Mouse (Mus musculus) CH12.LX (cell line): Measurements from ENCODE around the gene Jph3. TPM values are rescaled to one million over a fixed set of nuclear protein-coding genes. Genes with fewer than 3 reads are reported as not detected.

Experiments used
- DNase-seq: peaks from one replicate; pipeline ENCODE4 v3.0.0-alpha.2; 2013; ENCODE audit errors: extremely low read depth
- H3K27ac ChIP-seq: 2 replicates; pipeline ENCODE4 v1.5.1; 2012; ENCODE audit warnings: low read depth, mild to moderate bottlenecking, control low read depth, moderate library complexity; ENCODE audit not compliant: insufficient read depth
- H3K27me3 ChIP-seq: replicated peaks from 2 replicates; pipeline ENCODE3; 2012; ENCODE audit warnings: inconsistent platforms
- H3K36me3 ChIP-seq, 2 experiments: replicated peaks in 1 of 2; 2 replicates each; pipeline versions ENCODE3 to v1.6.1; 2012; ENCODE audit warnings: inconsistent platforms in 1 of 2, low read length in 1 of 2, mild to moderate bottlenecking in 1 of 2, mixed read lengths in 1 of 2, moderate library complexity in 1 of 2; ENCODE audit not compliant: control insufficient read depth in 1 of 2, insufficient read depth in 1 of 2
- H3K4me1 ChIP-seq, 2 experiments: 2 replicates each; pipeline ENCODE4 v1.6.1; 2012; ENCODE audit warnings: inconsistent platforms in 1 of 2, moderate library complexity in 1 of 2; ENCODE audit not compliant: insufficient read depth in 2 of 2, control insufficient read depth in 1 of 2
- H3K4me2 ChIP-seq: 2 replicates; pipeline ENCODE4 v1.6.1; 2012; ENCODE audit warnings: low read depth, mild to moderate bottlenecking, control low read depth; ENCODE audit not compliant: poor library complexity, insufficient read depth, severe bottlenecking
- H3K4me3 ChIP-seq, 3 experiments: fragments of 150-350 bp in 1 of 3; sonication (generic) in 1 of 3; replicated peaks in 1 of 3; 2 replicates each; pipeline versions ENCODE3 to v1.5.1; 2011 to 2012; ENCODE audit warnings: low read depth in 2 of 3, low read length in 2 of 3, mild to moderate bottlenecking in 2 of 3, moderate library complexity in 2 of 3, control low read depth in 1 of 3, improper control_type of control experiment in 1 of 3, inconsistent platforms in 1 of 3, mixed read lengths in 1 of 3; ENCODE audit not compliant: poor library complexity in 1 of 3
- H3K79me2 ChIP-seq: replicated peaks from 2 replicates; pipeline ENCODE4 v1.6.1; 2012; ENCODE audit warnings: mild to moderate bottlenecking, moderate library complexity; ENCODE audit not compliant: control insufficient read depth, poor library complexity, insufficient read depth, severe bottlenecking; ENCODE audit errors: extremely low read depth
- H3K9ac ChIP-seq: 2 replicates; pipeline ENCODE4 v1.6.1; 2012; ENCODE audit warnings: low read depth, mild to moderate bottlenecking, control low read depth, moderate library complexity; ENCODE audit not compliant: insufficient read depth
- H3K9me3 ChIP-seq: replicated peaks from 2 replicates; pipeline ENCODE3; 2012; ENCODE audit warnings: low read length, inconsistent platforms, mixed read lengths
- BHLHE40 ChIP-seq: IDR thresholded peaks from 2 replicates; pipeline ENCODE4 v1.6.1; 2011; ENCODE audit warnings: mild to moderate bottlenecking, low read depth, low read length, improper control_type of control experiment
- CTCF ChIP-seq, 2 experiments: IDR thresholded peaks in 1 of 2; conservative IDR thresholded peaks in 1 of 2; 2 replicates each; pipeline ENCODE4 v1.5.1; 2011 to 2012; ENCODE audit warnings: low read depth in 2 of 2, low read length in 2 of 2, improper control_type of control experiment in 1 of 2, inconsistent platforms in 1 of 2, mild to moderate bottlenecking in 1 of 2, moderate library complexity in 1 of 2
- E2F4 ChIP-seq: IDR thresholded peaks from 2 replicates; pipeline ENCODE4 v1.6.1; 2011; ENCODE audit warnings: low read depth, low read length, improper control_type of control experiment; ENCODE audit not compliant: insufficient replicate concordance
- ELF1 ChIP-seq: IDR thresholded peaks from 2 replicates; pipeline ENCODE4 v1.6.1; 2014; ENCODE audit warnings: low read depth, mild to moderate bottlenecking, inconsistent platforms, low read length, improper control_type of control experiment
- EP300 ChIP-seq: IDR thresholded peaks from 2 replicates; pipeline ENCODE4 v1.6.1; 2011; ENCODE audit warnings: low read length, improper control_type of control experiment
- ETS1 ChIP-seq: conservative IDR thresholded peaks from 2 replicates; pipeline ENCODE4 v1.6.1; 2012; ENCODE audit warnings: low read depth, mild to moderate bottlenecking, inconsistent platforms, low read length, improper control_type of control experiment, moderate library complexity
- GABPA ChIP-seq: IDR thresholded peaks from 2 replicates; pipeline ENCODE4 v1.6.1; 2012; ENCODE audit warnings: low read depth, low read length, improper control_type of control experiment, inconsistent platforms; ENCODE audit not compliant: insufficient replicate concordance
- HCFC1 ChIP-seq: IDR thresholded peaks from 2 replicates; pipeline ENCODE4 v1.6.1; 2012; ENCODE audit warnings: low read depth, mild to moderate bottlenecking, inconsistent platforms, low read length, improper control_type of control experiment
- JUND ChIP-seq: conservative IDR thresholded peaks from 2 replicates; pipeline ENCODE4 v1.6.1; 2011; ENCODE audit warnings: low read depth, low read length, improper control_type of control experiment
- KAT2A ChIP-seq: IDR thresholded peaks from 2 replicates; pipeline ENCODE4 v1.6.1; 2012; ENCODE audit warnings: low read length, improper control_type of control experiment, inconsistent platforms; ENCODE audit not compliant: insufficient replicate concordance
- MAFK ChIP-seq: IDR thresholded peaks from 2 replicates; pipeline ENCODE4 v1.6.1; 2011; ENCODE audit warnings: low read length, improper control_type of control experiment; ENCODE audit not compliant: insufficient replicate concordance
- MAX ChIP-seq: IDR thresholded peaks from 2 replicates; pipeline ENCODE4 v1.6.1; 2011; ENCODE audit warnings: low read length, improper control_type of control experiment
- MAZ ChIP-seq: IDR thresholded peaks from 2 replicates; pipeline ENCODE4 v1.6.1; 2012; ENCODE audit warnings: low read depth, mild to moderate bottlenecking, inconsistent platforms, low read length, improper control_type of control experiment, moderate library complexity
- MEF2A ChIP-seq: IDR thresholded peaks from 2 replicates; pipeline ENCODE4 v1.6.1; 2014; ENCODE audit warnings: low read depth, mild to moderate bottlenecking, inconsistent platforms, low read length, improper control_type of control experiment, borderline replicate concordance
- MXI1 ChIP-seq: IDR thresholded peaks from 2 replicates; pipeline ENCODE4 v1.6.1; 2011; ENCODE audit warnings: mild to moderate bottlenecking, low read depth, low read length, improper control_type of control experiment
- MYC ChIP-seq: IDR thresholded peaks from 2 replicates; pipeline ENCODE4 v1.6.1; 2011; ENCODE audit warnings: low read depth, mild to moderate bottlenecking, improper control_type of control experiment, low read length
- POLR2A ChIP-seq: IDR thresholded peaks from 2 replicates; pipeline ENCODE4 v1.6.1; 2011; ENCODE audit warnings: low read depth, mild to moderate bottlenecking, improper control_type of control experiment, low read length
- POLR2AphosphoS2 ChIP-seq: IDR thresholded peaks from 2 replicates; pipeline ENCODE4 v1.6.1; 2011; ENCODE audit warnings: low read depth, low read length, improper control_type of control experiment
- TCF12 ChIP-seq: IDR thresholded peaks from 2 replicates; pipeline ENCODE4 v1.6.1; 2014; ENCODE audit warnings: low read depth, mild to moderate bottlenecking, inconsistent platforms, low read length, improper control_type of control experiment
- USF1 ChIP-seq: IDR thresholded peaks from 2 replicates; pipeline ENCODE4 v1.6.1; 2014; ENCODE audit warnings: low read depth, mild to moderate bottlenecking, inconsistent platforms, low read length, improper control_type of control experiment
- USF2 ChIP-seq: conservative IDR thresholded peaks from 2 replicates; pipeline ENCODE4 v1.6.1; 2011; ENCODE audit warnings: low read depth, low read length, improper control_type of control experiment
- ZC3H11A ChIP-seq: IDR thresholded peaks from 2 replicates; pipeline ENCODE4 v1.6.1; 2012; ENCODE audit warnings: low read depth, mild to moderate bottlenecking, inconsistent platforms, low read length, improper control_type of control experiment
- ZKSCAN1 ChIP-seq: IDR thresholded peaks from 2 replicates; pipeline ENCODE4 v1.6.1; 2012; ENCODE audit warnings: low read depth, inconsistent platforms, low read length, improper control_type of control experiment, borderline replicate concordance
- ZNF384 ChIP-seq: IDR thresholded peaks from 2 replicates; pipeline ENCODE4 v1.6.1; 2012; ENCODE audit warnings: low read depth, low read length, improper control_type of control experiment, inconsistent platforms
- dilution Hi-C: fragments of 300-500 bp; cut with MboI; formaldehyde crosslinking; loops from 2 replicates; pipeline ENCODE4 v1.14.3; 2020; ENCODE audit warnings: low sequenced_read_pairs; ENCODE audit not compliant: extremely low pct_unique_long_range_greater_than_20kb, extremely low pct_ligation_motif_present
- in situ Hi-C: fragments of 300-500 bp; cut with MboI; formaldehyde crosslinking; loops from 3 replicates; pipeline ENCODE4 v1.14.3; 2019; ENCODE audit warnings: low sequenced_read_pairs, low pct_ligation_motif_present, low pct_unique_long_range_greater_than_20kb, mixed read lengths
- polyA plus RNA-seq: library from polyadenylated mRNA; unstranded; fragments of >175 nt; gene quantifications from 2 replicates; pipeline ENCODE4 v1.2.1, GENCODE M21; 2012; ENCODE audit warnings: low read depth; ENCODE audit not compliant: insufficient read length
- total RNA-seq, 2 experiments: library from RNA; depleted of rRNA; stranded (reverse); fragments of 300-350 nt in 1 of 2; fragments of >200 nt in 1 of 2; gene quantifications; 2 replicates each; pipeline ENCODE4 v1.2.3; 2012 to 2014

Jph3 gene
- total and polyA plus RNA-seq, 3 experiments: 0.21 TPM; not detected in 1

DNA sequence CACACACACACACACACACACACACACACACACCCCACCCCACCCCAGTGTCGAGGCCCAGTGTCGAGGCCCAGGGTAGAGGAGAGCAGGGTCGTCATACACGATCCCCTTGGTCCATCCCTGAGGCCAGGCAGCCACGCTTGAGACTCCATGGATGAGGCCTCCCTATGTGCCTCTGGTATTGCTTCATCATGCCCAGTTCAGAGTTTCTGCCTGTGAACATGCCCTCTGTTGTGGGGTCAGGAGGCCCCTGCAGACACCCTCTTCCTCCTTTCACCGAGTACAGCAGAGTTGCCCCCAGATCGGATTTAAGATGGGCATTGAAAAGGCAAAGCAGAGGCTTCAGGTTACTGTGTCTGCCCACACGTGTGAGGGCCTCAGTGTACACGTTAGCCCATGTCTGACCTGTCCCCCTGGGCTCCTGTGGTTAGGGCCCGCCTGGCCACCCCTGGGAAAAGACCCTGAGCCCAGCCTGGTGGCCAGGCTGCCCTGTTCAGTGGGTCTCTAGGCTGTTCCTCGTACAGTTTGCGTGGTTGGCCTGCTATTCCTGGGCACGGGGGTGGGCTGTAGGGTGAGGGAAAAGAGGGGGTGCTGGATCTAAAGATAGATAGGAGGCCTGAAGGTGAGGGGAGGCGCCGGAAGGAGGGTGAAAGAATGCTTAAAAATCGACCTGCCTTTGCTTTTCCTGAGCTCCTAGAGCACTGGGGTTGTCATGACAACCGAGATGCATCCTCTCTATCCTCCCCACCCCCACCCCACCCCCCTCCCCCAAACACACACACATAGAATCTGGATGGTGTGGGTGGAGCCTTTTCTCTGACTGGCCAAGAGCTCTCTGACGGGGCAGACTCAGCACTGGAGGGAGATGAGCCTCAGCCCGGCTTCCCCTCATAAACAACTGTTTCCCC is 41.7 kb downstream of the Jph3 start:
- peaks cover 2 to 18% of the 10 kb centered on the region in 2 experiments; a peak in 3 of 4 replicates for H3K4me1 ChIP-seq
- no peak for TF ChIP-seq ELF1
- no peak for TF ChIP-seq MAFK
- no peak for TF ChIP-seq ZKSCAN1
- no peak for TF ChIP-seq MXI1
- no peak for TF ChIP-seq MEF2A
- TF ChIP-seq HCFC1: no peak
- no peak for TF ChIP-seq KAT2A
- TF ChIP-seq POLR2AphosphoS2: no peak
- no peak for TF ChIP-seq EP300
- H3K9ac ChIP-seq: no peak overlapping the region
- H3K9me3 ChIP-seq: no peaks in the 10 kb centered on the region
- in situ Hi-C loops: no loop called here
- H3K27ac ChIP-seq: no peak overlapping the region
- H3K79me2 ChIP-seq: no peaks in the 10 kb centered on the region
- H3K4me2 ChIP-seq: no peak overlapping the region
- peaks cover 58% of the 10 kb centered on the region for H3K27me3 ChIP-seq
- H3K4me3 ChIP-seq: no peak overlapping the region
- dilution Hi-C loops: no loop called here
- DNase-seq: no peak
- no peaks in the 10 kb centered on the region for H3K36me3 ChIP-seq

- no peak overlapping the region for H3K27ac ChIP-seq
- no peak overlapping the region for H3K4me3 ChIP-seq
- H3K4me1 ChIP-seq: peaks cover 2 to 18% of the 10 kb centered on the region in 2 experiments; a peak in 3 of 4 replicates
- H3K27me3 ChIP-seq: peaks cover 58% of the 10 kb centered on the region
- dilution Hi-C loops: no loop called here
- no peaks in the 10 kb centered on the region for H3K9me3 ChIP-seq
- no peak overlapping the region for H3K4me2 ChIP-seq
- in situ Hi-C loops: no loop called here
- no peak for DNase-seq
- H3K36me3 ChIP-seq: no peaks in the 10 kb centered on the region
- TF ChIP-seq USF1 (no peak), ZNF384 (no peak)
- H3K79me2 ChIP-seq: no peaks in the 10 kb centered on the region
- no peak overlapping the region for H3K9ac ChIP-seq
Measured at GRCm38 (mm10) chr8:121773876-121774275, 44.5 kb downstream of the Jph3 start.

- H3K27ac ChIP-seq: no peak overlapping the region
- DNase-seq: no peak
- peaks cover 0 to 15% of the 10 kb centered on the region in 2 experiments; a peak in 3 of 4 replicates for H3K4me1 ChIP-seq
- peaks cover 56% of the 10 kb centered on the region for H3K27me3 ChIP-seq
- no peaks in the 10 kb centered on the region for H3K36me3 ChIP-seq
- no peaks in the 10 kb centered on the region for H3K79me2 ChIP-seq
- TF ChIP-seq MYC (no peak), JUND (no peak), POLR2A (no peak), CTCF (conservative IDR thresholded peaks at IDR 0.05 in 1 of 2, IDR thresholded peaks at IDR 0.05 in 1 of 2; ENCODE audit: low read depth in 2 of 2, low read length in 2 of 2) (no peak), BHLHE40 (no peak), E2F4 (no peak), ZC3H11A (no peak), MAX (no peak), TCF12 (no peak), ETS1 (no peak), EP300 (no peak), GABPA (no peak), MAZ (no peak), USF2 (no peak)
- TF ChIP-seq, all 38 proteins: peak for 0
- Histone ChIP-seq H3K9ac (no peak overlapping the region), H3K4me3 (no peak overlapping the region), H3K4me2 (no peak overlapping the region), H3K9me3 (no peaks in the 10 kb centered on the region)
- in situ Hi-C loops: no loop called here
- dilution Hi-C loops: no loop called here
Measured at GRCm38 (mm10) chr8:121782493-121782892, 53.1 kb downstream of the Jph3 start.
